Mouse (Mus musculus) layer of hippocampus, adult 9-10 months (tissue): ENCODE data around the gene Ubap2.
A peak's percentile ranks its signal among the peaks of the same experiment; 100 is the strongest.

Source experiments
- DNase-seq: peaks from one replicate; pipeline ENCODE4 v3.0.0; 2022; ENCODE audit warnings: low spot score

Ubap2 gene

DNA sequence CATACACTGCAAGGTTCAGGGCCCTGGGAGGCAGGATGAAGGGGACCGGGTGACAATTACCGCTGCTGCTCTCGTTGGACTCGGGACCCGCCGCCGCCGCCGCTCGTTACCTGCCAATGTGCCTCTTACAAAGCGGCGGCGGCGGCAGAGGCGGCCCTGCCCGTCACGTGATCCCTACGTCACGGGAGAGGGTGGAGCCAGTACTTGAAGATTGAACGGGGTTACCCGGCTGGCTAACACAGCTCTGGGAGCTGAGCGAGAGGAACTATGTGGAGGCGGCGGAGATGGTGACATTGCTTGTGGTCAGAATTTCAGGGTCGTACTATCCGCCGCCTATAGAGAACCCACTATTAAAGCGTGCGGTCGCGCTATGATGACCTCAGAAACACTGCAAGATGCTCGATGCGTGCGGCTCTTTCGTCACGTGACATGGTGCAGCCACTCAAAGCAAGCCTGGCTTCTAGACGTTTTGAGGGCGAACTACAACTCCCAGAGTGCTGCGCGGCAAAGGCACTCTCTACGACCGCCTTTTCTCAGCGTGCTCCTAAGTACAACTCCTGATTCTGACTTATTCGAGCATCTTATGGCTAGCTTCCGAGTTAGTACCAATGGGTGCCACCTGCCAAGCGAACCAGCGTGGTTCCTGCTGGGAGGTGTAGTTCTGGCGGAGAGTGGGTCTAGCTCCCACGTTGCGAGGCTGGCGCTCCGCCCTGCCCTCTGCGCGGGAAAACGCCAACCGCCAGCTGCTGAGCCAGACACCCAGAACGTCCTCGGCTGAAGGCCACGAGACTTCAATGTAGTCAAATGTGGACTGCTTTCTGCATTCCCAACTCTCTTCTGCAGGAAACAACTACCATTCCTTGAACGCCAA lies at the start of gene Ubap2:
Gene Ubap2, minus strand, starts transcription at position 165 of the 871 bp plus-strand sequence.
- peak; percentile 100 for DNase-seq

DNA sequence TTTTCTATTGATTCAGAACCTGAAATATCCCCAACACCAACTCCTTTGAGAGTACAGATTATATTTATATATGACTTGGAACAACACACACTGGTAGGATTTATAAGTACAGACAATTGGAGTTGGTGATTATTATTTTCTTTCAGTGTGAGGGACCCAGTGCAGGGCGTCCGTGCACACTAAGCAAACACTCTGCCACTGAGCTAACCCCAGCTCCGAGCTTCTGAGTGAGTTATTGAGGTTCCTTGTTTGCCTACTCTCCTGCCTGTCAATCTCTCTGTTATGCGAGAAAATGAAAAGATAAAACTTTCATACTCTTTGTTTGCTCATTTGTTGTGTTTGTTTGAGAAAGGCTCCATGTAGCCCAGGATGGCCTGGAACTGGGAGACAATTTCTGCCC lies 46.0 kb upstream of the Ubap2 start:
- no peak for DNase-seq

DNA sequence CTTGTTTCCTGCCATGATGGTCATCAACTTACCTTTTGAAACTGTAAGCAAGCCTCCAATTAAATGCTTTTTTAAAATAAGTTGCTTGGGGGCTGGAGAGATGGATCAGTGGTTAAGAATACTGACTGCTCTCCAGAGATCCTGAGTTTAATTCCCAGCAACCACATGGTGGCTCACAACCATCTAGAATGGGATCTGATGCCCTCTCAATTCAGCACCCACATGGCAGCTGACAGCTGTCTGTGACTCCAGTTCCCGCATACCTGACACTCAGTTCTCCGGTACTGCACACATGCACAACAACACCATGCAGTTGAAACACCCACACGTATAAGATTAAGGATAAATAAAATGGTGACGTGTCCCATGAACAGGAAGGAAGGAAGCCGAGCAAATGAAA lies 43.3 kb upstream of the Ubap2 start:
- DNase-seq = no peak

DNA sequence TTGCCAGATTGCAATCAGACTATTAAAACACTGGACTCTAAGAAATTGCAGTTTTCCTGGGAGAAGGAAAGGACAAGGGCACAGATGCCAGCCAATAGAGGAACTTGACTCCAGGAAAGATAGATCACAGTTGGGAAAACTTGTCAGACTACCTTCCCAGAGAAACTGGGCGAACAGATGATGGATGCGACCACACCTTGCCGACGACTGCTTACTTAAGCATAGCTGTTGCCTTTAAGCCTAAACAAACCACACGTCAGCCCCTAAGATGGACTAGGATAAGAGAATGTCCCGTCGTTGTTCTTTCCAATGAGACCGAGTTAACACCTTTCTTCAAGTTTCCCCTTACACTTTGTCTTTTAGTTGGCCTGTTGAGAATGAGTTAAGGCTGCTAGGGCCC lies 40.2 kb upstream of the Ubap2 start:
- DNase-seq = no peak

DNA sequence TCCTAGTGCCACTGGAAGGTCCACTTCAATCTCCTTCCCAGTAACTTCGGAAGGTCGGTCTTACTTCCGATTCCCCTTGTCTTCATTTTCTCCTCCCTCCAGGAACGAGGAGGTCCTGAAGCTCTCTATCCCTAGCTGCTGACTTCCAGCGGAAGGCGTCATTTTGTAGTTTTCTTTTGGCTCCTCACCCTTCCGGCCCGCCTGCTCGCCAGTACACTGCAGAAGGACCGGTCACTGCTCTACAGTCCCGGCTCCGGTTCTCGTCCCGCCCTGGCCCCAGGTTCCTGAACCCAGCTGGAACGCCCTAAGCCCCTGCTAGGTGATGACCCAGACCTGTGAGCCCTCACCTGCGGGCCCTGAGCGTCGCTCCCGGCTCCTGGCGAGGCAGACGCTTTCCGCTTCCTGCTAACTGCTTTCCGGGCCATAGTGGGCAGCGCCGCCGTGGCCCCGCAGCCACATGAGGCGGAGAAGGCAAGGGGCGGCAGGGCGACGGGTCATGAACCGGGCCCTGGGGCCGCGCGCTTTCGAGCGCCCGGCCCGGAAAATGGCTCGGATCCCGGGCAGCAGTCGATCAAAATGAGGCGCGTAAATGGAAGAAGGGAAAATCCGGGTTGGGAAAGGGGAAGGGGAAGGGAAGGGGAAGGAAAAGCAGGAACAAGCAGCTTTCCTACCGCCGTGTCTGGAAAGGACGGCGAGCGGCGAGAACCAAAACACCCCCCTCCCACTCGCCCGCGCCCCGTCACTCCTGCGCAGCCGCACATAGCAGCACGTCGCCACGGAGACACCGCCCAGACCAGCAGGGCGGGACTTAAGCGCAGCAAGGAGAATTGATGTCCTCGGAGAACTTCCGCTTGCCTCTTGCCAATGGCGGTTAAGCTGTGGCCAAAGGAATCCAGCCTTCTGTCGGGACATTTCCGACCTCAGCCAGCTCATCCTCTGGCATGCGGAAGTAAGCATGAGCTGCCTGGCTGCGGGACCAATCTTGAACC lies 39.5 kb upstream of the Ubap2 start, which contains the start of gene Dcaf12:
Gene Dcaf12, minus strand, starts transcription at position 749 of the 989 bp plus-strand sequence.
- DNase-seq = peak; percentile 90

DNA sequence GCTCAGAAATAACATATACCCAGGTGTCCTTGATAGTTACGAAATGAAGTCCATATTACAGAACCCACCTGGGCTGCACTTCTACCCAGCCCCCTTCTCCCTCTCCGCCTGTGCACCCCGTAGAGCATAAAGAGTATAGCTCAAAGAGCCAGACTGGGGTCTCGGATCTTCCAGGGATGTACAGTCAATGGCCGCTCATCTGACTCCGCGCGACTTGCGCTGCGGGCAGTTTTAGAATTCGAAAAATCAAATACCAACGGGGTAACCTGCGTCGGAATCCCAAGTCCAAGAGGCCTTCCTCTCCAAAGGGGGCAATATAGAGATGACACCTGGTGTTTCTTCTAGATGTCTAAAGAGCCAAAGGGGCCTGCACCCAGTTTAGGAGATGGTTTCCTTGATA lies 38.8 kb upstream of the Ubap2 start:
- no peak for DNase-seq

DNA sequence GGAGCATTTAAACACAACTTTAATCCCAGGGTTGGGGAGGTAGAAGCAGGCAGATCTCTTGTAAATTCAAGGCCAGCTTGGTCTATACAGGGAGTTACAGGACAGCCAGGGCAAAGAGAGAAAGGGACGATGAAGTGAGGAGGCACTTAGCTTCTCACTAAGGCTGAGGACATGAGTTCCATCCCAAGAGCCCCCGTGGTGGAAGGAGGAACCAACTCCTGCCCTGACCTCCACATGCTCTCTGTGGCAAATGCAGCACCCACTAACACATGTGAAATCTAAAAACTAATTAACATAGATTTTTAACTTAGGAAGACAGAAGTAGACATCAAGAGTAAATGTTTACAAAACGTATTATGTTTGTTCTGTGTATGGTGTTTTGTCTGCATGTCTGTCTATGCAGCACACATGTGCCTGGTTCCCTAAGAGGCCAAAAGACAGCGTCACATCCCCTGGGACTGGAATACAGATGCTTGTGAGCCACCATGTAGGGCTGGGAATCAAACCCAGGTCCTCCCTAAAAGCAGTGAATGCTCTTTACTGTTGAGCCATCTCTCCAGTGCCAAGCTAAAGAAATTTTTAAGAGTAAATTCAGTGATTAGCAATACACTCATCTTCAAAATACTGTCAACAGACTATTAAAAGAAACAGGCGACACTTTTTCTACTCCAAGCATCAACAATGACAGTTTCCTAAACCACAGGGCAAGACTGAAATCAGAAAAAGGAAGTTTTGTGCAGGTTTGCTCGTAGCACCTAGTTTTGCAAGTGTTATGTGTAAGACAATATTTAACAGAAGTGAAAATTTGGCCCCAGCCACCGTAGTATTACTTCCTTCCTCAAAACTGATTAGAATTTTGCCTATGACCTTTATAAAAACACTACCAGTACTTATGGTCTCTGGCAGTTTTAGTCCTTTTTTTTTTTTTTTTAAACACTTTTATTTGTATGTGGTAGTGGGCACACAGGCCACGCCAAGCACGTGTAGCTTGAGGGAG lies 35.9 kb upstream of the Ubap2 start:
- DNase-seq = no peak

DNA sequence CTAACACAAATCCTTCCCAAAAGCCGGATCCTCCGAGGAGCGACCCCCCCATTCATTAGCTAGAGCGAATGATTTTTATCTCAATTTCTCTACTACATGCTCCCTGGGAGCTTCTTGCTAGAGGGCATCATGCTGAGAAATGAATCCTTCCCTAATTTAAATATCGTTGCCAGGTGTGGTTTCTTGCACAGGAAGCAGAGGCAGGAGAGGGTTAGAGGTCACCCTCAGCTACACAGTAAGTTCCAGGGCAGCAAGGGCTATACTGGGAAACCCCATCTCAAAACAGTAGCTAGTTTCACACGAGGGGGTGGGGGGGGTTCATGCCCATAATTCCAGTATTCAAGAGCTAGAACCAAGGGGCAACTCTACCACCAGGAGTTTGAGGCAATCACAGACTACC lies 32.5 kb upstream of the Ubap2 start:
- no peak for DNase-seq

DNA sequence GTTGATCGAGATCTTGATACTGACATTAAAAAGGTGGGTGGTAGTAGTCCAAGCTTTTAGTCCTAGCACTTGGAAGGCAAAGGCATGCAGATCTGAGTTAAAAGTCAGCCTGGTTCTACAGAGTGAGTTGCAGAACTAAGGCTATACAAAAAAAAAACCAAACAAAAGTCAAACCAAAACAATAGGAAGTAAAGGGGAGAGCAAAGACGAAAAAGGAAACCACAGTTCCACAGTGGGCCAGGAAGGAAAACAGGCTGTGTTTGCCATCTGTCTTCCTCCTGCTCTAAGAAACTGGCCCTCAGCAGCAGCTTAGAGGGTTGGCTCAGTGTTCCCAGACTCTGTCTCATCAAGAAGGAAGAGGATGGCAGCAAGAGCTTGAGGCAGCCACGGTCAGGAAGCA lies 29.4 kb upstream of the Ubap2 start:
- DNase-seq = no peak

DNA sequence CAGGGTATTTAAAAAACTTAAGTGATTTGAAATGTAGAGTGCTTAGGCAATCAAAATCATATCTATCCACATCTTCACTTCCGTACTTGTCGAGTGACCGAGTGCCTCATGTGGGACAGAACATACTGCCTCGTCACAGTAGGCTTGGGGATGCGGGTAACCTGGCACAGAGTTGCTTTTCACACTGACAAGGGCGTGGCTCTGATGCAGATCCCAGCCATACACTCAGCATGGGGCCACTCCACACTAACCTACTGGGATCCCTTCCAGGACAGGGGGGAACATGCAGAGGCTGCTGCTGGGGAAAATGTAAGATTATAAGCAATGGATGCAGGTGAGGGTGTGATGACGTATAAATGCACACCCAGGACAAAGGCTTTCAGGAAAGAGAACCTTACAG lies 28.7 kb upstream of the Ubap2 start:
- no peak for DNase-seq

DNA sequence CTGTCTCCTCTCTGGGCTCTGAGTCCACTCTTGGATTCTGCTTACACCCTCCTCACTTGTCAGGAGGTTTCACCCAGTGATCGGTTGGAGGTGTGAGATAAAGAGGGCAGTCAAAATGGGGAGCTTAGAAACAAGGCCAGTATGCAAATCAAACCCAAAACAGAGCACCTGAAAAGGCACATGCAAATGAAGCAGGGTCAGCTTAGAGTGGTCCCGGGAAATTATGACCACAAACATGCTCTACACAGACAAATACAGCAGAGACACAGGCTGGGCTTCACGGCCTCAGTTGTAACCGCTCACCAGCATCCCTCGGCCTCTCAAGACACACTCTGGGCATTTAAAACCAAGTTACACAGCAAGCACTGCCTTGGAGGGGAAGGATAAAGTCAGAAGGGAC lies 24.0 kb upstream of the Ubap2 start:
- no peak for DNase-seq

DNA sequence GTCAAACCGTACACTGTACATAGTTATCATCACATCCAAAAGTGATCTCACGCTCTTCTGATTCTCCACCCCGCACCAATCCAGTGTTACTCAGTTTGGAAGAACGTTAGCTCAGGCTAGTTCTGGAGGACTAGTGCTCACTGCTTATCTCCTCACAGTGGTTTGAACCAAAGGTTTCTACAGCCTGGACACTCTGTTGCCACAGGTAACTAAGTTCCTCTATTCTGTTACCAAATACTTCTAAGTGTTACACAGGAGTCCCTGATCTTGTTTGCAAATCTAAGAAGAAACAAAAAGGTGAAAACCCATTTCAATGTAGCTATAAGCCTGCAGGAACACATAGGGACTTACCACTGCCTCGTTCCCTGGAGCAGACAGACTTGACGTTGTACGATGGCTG lies 21.0 kb upstream of the Ubap2 start:
- no peak for DNase-seq

DNA sequence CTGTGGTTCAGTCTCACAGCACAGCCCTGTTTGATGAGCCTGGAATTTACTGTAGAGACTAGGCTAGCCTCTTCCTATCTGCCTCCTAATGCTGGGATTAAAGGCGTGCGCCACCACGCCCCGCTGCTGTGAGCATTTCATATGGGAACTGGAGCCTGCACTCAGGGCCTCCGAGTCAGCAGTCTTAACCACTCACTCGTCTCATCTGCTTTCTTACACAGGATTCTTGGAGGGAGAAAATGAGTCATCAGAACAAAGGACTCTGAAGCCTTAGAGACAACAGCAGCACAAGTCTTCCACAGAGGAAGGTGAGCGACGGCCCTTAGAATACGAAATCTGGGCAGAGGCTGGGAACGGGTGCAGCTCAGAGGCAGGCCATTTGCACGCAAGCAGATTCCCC lies 20.6 kb upstream of the Ubap2 start:
- no peak for DNase-seq

DNA sequence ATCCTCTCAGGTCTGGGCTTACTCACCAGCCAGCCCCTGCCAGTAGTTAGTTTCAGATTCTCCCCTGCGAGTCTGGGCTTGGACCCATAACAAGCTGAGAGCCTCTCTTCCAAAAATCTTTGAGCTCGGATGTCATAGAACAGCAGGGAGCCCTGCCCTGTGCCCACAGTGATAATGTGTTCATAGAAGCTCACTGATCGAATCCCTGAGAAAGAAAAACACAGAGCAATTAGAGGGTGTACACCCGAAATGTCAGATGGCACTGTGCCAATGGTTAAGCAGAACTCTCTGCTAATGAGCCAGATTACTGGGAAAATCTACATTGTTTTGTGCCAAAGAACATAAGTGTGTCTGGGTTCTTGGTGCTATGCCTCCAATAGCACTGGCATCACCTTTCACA lies 19.0 kb upstream of the Ubap2 start:
- no peak for DNase-seq

DNA sequence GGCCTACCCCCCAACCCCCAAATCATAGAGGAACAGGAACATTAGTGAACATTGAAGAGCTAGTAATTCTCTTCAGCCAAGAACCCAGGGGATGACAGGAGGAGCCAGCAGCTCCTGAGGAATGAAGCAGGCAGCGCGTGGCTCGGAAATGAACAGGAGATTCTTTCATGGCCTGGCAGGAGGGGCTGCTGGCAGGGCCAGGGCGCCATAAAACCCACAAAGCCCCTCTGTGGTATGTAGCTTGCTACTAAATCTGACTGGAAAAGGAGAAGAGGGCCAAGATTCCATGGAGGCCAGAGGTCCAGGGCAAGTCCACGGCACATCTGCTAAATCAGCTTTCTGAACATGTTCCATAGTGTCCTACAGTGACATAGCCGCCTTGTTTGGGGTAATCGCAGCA lies 14.9 kb upstream of the Ubap2 start:
- DNase-seq = no peak

DNA sequence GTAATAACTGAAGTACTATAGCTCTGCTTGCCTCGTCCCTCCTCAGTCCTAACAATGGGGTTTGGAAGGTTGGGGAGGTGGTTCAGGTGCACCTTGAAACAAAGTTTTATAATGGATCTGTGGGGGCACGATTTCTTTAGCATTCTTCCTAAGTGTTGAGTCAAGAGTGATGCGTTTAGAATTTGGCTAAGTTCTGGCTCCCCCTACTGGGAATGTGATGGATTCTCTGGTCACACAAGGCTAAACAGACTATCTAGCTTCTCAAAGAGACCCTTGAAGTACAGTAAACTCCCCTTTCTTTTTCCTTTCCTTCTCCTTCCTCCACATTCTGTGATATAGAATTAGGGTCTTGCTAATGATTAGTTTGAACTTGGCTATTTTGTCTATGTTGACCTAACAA lies 11.5 kb upstream of the Ubap2 start:
- DNase-seq = no peak

DNA sequence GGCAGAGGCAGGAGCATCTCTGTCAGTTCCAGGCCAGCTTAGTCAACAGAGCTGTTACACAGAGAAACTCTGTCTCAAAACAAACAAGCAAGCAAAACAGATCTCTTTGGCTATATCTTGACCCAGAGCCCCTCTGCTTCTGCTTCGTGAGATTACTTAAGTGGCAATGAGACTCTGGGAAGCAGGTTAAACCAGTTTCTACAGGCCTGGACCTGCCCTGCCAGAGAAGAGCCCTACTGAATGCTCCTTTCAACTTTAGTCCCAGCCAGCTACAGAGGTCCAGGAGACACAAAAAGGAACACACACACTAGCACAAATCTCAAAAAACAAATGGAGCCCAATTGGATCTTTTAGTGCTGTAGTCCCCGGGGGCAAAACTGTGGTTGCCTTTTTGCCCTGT lies 9.1 kb upstream of the Ubap2 start:
- no peak for DNase-seq

DNA sequence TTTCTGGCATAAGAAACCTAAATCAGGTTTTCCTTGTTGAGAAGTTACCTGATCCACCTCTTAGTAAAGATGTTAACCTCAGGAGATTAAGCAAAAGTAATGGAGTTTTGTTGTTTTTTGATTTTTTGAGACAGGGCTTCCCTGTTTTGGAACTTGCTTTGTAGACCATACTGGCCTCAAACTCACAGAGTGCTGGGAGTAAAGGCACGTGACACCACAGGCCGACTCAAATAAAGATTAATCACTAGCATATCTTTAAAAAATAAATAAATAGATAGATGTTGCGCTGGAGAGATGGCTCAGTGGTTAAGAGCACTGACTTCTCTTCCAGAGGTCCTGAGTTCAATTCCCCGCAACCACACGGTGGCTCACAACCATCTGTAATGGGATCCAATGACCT lies 983 bp upstream of the Ubap2 start:
- DNase-seq = no peak

DNA sequence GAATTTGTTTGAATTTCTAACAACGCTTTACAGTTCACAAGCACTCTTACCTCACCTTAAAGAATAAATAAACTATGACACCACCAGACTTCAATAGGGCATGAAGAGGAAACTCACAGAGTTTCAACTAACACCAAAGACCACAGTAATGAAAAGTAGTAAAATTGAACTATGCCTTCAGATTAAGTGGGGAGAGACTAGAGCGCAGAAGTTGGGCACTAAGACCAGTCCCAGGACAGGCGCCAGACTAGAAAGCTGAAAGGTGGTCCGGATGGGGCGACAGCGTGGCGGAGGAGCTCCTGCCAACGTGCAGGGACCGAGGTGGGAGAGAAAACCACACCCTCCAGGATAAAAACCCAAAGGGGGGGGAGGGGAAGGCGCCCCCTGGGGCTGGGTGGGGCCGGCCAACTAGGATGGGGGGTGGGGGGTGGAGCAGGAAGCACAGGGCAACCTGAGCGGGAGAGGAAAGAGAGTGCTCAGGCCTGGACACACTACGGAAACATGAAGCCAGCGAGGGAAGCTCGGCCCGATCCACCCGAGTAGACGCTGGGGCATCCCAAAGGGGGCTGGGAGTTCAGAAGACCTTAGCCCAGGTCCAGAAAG lies 466 bp downstream of the Ubap2 start:
- DNase-seq = no peak

DNA sequence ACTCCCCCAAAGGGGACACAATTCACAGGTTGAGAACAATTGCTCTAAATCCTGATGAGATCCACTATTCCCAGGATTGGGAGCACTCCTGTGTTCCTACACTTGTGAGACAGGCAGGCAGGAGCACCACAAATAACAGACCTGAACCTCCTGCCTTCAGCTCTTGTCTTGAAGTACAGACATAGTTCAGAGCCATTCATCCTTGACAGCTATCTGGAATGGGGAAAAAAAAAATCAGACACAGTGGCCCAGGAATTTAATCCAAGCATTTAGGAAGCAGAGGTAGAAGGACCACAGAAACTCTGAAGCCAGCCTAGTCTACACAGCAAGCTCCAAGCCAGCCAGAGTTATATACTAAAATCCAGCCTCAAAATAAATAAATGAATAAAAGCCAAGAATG lies 6.8 kb downstream of the Ubap2 start:
- no peak for DNase-seq

DNA sequence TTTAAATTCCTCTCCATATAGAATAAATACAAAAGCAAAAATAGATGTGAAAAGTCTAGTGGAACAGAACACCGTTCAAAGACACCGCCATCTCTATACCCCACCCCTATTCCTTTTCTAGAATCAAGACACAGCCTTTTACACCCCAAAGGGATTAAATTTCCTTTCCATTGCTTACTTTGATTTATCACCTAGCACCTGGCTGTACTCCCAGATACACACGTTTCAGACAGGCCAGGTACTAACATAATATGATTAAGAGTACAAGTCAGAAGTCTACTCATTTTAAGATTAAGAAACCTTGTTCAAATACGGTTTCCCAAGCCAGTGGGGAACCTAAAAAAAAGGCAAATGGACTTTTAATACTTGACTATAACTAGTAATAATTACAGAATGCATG lies 8.6 kb downstream of the Ubap2 start:
- DNase-seq = no peak
